Mouse (Mus musculus) lung, embryonic 14.5 days (tissue): ENCODE measurements around the gene Kcnmb2. TPM values are rescaled to one million over a fixed set of nuclear protein-coding genes. Genes with fewer than 3 reads are reported as not detected.

ENCODE experiments used
- ATAC-seq: fragments of 200-750 bp; cut with Nextera tagmentation; 2 replicates; pipeline ENCODE4 v1.8.0; 2017; ENCODE audit warnings: mild to moderate bottlenecking, moderate TSS enrichment, moderate library complexity; ENCODE audit not compliant: insufficient read depth
- DNase-seq: peaks from one replicate; pipeline ENCODE4 v3.0.0-alpha.2; 2015
- H3K27ac ChIP-seq: fragments of 300-500 bp; sonication (generic); 2 replicates; pipeline ENCODE4 v1.5.1; 2014; ENCODE audit warnings: low read depth, mild to moderate bottlenecking, moderate library complexity
- H3K27me3 ChIP-seq: fragments of 300-500 bp; sonication (generic); 2 replicates; pipeline ENCODE4 v1.6.1; 2014; ENCODE audit warnings: low read length, control low read depth; ENCODE audit not compliant: insufficient read depth
- H3K36me3 ChIP-seq: fragments of 300-500 bp; sonication (generic); 2 replicates; pipeline ENCODE4 v1.6.1; 2014; ENCODE audit warnings: control low read depth; ENCODE audit not compliant: insufficient read depth
- H3K4me1 ChIP-seq: fragments of 300-500 bp; sonication (generic); 2 replicates; pipeline ENCODE4 v1.6.1; 2014; ENCODE audit warnings: antibody characterized with exemption, control low read depth; ENCODE audit not compliant: insufficient read depth
- H3K4me2 ChIP-seq: fragments of 300-500 bp; sonication (generic); 2 replicates; pipeline ENCODE4 v1.6.1; 2014; ENCODE audit warnings: mild to moderate bottlenecking
- H3K4me3 ChIP-seq: fragments of 300-500 bp; sonication (generic); 2 replicates; pipeline ENCODE4 v1.5.1; 2014; ENCODE audit warnings: low read depth, low read length
- H3K9ac ChIP-seq: fragments of 300-500 bp; sonication (generic); 2 replicates; pipeline ENCODE4 v1.6.1; 2014
- H3K9me3 ChIP-seq: fragments of 300-500 bp; sonication (generic); 2 replicates; pipeline ENCODE4 v1.6.1; 2016; ENCODE audit warnings: low read depth, low read length, control low read depth
- CTCF ChIP-seq: IDR thresholded peaks from 2 replicates; pipeline ENCODE4 v1.5.1; 2016; ENCODE audit warnings: antibody characterized with exemption, low read depth
- WGBS: fragments of 180-500 bp; shearing (Covaris S2); extraction: QIAGEN DNeasy Blood & Tissue Kit; methylation state at CpG from one replicate; pipeline ENCODE4 v1.1.7; 2014; 5-methylcytosine and 5-hydroxymethylcytosine counted together
- polyA plus RNA-seq: library from polyadenylated mRNA; unstranded; fragments of >200 nt; fragmentation: Nextera tagmentation; extraction: Ambion mirVana; gene quantifications from 2 replicates; pipeline ENCODE4 v1.2.1, GENCODE M21; 2014

Kcnmb2 gene
- polyA plus RNA-seq, 1 experiment from 2014 or later = 0.59 TPM

- ATAC-seq (no peak), DNase-seq (no peak)
- Histone ChIP-seq H3K4me2 (no peak overlapping the region), H3K9me3 (no peaks in the 10 kb centered on the region), H3K36me3 (no peaks in the 10 kb centered on the region), H3K27me3 (no peaks in the 10 kb centered on the region), H3K4me3 (no peak overlapping the region), H3K4me1 (no peaks in the 10 kb centered on the region), H3K27ac (no peak overlapping the region), H3K9ac (no peak overlapping the region)
- 72% methylated on average over 12 of the region's 12 CpGs for WGBS
- TF ChIP-seq CTCF = no peak
Observed at GRCm38 (mm10) chr3:32012205-32012931, 110.1 kb downstream of the Kcnmb2 start.

GRCm38 (mm10) chr3:32020981-32021380, 118.7 kb downstream of the Kcnmb2 start:
- 88% methylated on average over 6 of the region's 6 CpGs for WGBS
- Histone ChIP-seq H3K4me2 (no peak overlapping the region), H3K27me3 (no peaks in the 10 kb centered on the region), H3K36me3 (no peaks in the 10 kb centered on the region), H3K4me3 (no peak overlapping the region), H3K27ac (no peak overlapping the region), H3K4me1 (no peaks in the 10 kb centered on the region), H3K9ac (no peak overlapping the region), H3K9me3 (no peaks in the 10 kb centered on the region)
- no peak for TF ChIP-seq CTCF
- ATAC-seq (no peak), DNase-seq (no peak)

- TF ChIP-seq CTCF = no peak
- no peak overlapping the region for H3K9ac ChIP-seq
- no peaks in the 10 kb centered on the region for H3K36me3 ChIP-seq
- DNase-seq = no peak
- no peaks in the 10 kb centered on the region for H3K27me3 ChIP-seq
- H3K9me3 ChIP-seq = no peaks in the 10 kb centered on the region
- H3K27ac ChIP-seq = no peak overlapping the region
- no peak for ATAC-seq
- WGBS = 37% methylated on average over 10 of the region's 10 CpGs
- H3K4me2 ChIP-seq = no peak overlapping the region
- H3K4me3 ChIP-seq = no peak overlapping the region
- H3K4me1 ChIP-seq = no peaks in the 10 kb centered on the region
Observed at GRCm38 (mm10) chr3:32029375-32030050, 127.2 kb downstream of the Kcnmb2 start.

DNA sequence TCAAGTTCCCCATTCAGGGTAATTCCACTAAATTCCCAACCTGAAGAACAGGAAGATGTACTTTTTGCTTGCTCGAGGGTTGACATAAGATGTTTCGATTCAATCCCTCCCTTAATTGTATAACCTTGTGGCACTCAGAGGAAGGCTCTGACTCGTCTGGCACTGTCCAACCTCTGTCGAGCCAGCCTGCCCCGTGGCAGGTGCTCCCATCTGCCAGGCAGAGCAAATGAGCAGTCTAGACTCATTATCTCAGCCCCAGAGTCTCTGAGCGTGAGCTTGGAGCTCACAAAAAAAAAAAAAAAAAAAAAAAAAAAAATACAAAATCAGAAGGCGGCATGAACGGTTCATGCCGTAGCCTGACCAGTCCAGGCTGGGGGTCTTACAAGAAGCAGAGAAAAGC, 130.1 kb downstream of the Kcnmb2 start:
- H3K27me3 ChIP-seq = no peaks in the 10 kb centered on the region
- TF ChIP-seq CTCF = no peak
- no peaks in the 10 kb centered on the region for H3K9me3 ChIP-seq
- H3K36me3 ChIP-seq = no peaks in the 10 kb centered on the region
- no peaks in the 10 kb centered on the region for H3K4me1 ChIP-seq
- no peak overlapping the region for H3K9ac ChIP-seq
- no peak overlapping the region for H3K4me3 ChIP-seq
- ATAC-seq = no peak
- H3K27ac ChIP-seq = no peak overlapping the region
- DNase-seq = no peak
- 61% methylated on average over 9 of the region's 9 CpGs for WGBS
- H3K4me2 ChIP-seq = no peak overlapping the region

DNA sequence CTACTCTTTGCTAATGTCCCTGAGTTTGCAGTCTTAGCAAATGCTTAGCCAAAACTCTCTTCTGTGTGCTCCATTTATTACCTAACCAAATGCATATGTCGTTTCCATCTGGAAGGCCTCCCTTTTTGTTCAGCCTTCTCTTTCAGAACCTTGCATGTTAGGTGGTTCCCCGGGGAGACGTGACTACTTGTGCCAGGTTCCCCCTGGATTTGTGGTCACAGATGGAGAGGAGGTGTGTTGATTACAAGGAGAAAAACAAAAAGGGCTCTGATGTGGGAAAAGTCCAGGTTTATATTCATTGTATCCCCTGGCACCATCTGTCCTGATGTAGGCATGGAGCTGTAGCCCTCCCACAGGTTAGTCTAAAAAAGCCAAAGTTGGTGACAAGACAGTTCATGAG, 141.5 kb downstream of the Kcnmb2 start:
- ATAC-seq (no peak), DNase-seq (no peak)
- Histone ChIP-seq H3K9ac (no peak overlapping the region), H3K27me3 (no peaks in the 10 kb centered on the region), H3K9me3 (no peaks in the 10 kb centered on the region), H3K4me1 (no peaks in the 10 kb centered on the region), H3K4me3 (no peak overlapping the region), H3K27ac (no peak overlapping the region), H3K4me2 (no peak overlapping the region), H3K36me3 (no peaks in the 10 kb centered on the region)
- WGBS = 71% methylated on average over 3 of the region's 3 CpGs
- no peak for TF ChIP-seq CTCF

- H3K4me2 ChIP-seq = no peak overlapping the region
- no peak overlapping the region for H3K27ac ChIP-seq
- no peak overlapping the region for H3K9ac ChIP-seq
- no peaks in the 10 kb centered on the region for H3K4me1 ChIP-seq
- no peaks in the 10 kb centered on the region for H3K36me3 ChIP-seq
- no peaks in the 10 kb centered on the region for H3K9me3 ChIP-seq
- no peak for TF ChIP-seq CTCF
- DNase-seq (no peak), ATAC-seq (no peak)
- H3K4me3 ChIP-seq = no peak overlapping the region
- 87% methylated on average over 3 of the region's 3 CpGs for WGBS
- H3K27me3 ChIP-seq = no peaks in the 10 kb centered on the region
Observed at GRCm38 (mm10) chr3:32048777-32049176, 146.5 kb downstream of the Kcnmb2 start.

- TF ChIP-seq CTCF = no peak
- 54% methylated on average over 3 of the region's 3 CpGs for WGBS
Observed at GRCm38 (mm10) chr3:32052596-32052995, 150.3 kb downstream of the Kcnmb2 start.

More at GRCm38 (mm10) chr3:32052596-32052995, 150.3 kb downstream of the Kcnmb2 start:
- Histone ChIP-seq H3K36me3 (no peaks in the 10 kb centered on the region), H3K9ac (no peak overlapping the region), H3K4me1 (no peaks in the 10 kb centered on the region), H3K27ac (no peak overlapping the region), H3K9me3 (no peaks in the 10 kb centered on the region), H3K4me2 (no peak overlapping the region), H3K27me3 (no peaks in the 10 kb centered on the region), H3K4me3 (no peak overlapping the region)
- ATAC-seq (no peak), DNase-seq (no peak)
